Mouse (Mus musculus) hindbrain, embryonic 13.5 days (tissue): ENCODE data around the gene Usp32. TPM values are rescaled to one million over a fixed set of nuclear protein-coding genes. Genes with fewer than 3 reads are reported as not detected.

Source experiments
- ATAC-seq: fragments of 200-750 bp; cut with Nextera tagmentation; 2 replicates; pipeline ENCODE4 v1.8.0; 2017; ENCODE audit warnings: moderate TSS enrichment; ENCODE audit not compliant: low FRiP score
- H3K27ac ChIP-seq: fragments of 300-500 bp; sonication (generic); 2 replicates; pipeline ENCODE4 v1.5.1; 2015; ENCODE audit warnings: inconsistent platforms, mild to moderate bottlenecking, moderate library complexity
- H3K27me3 ChIP-seq: fragments of 300-500 bp; sonication (generic); 2 replicates; pipeline ENCODE4 v1.6.1; 2015; ENCODE audit warnings: mild to moderate bottlenecking, inconsistent platforms
- H3K36me3 ChIP-seq: fragments of 300-500 bp; sonication (generic); 2 replicates; pipeline ENCODE4 v1.6.1; 2015; ENCODE audit warnings: mild to moderate bottlenecking, inconsistent platforms
- H3K4me1 ChIP-seq: fragments of 300-500 bp; sonication (generic); replicated peaks from 2 replicates; pipeline ENCODE4 v1.6.1; 2015; ENCODE audit warnings: inconsistent platforms
- H3K4me2 ChIP-seq: fragments of 300-500 bp; sonication (generic); 2 replicates; pipeline ENCODE4 v1.6.1; 2015; ENCODE audit warnings: inconsistent platforms, mild to moderate bottlenecking, moderate library complexity
- H3K4me3 ChIP-seq: fragments of 300-500 bp; sonication (generic); 2 replicates; pipeline ENCODE4 v1.5.1; 2015; ENCODE audit warnings: mild to moderate bottlenecking, inconsistent platforms
- H3K9ac ChIP-seq: fragments of 300-500 bp; sonication (generic); 2 replicates; pipeline ENCODE4 v1.6.1; 2015; ENCODE audit warnings: mild to moderate bottlenecking, inconsistent platforms
- H3K9me3 ChIP-seq: fragments of 300-500 bp; sonication (generic); 2 replicates; pipeline ENCODE4 v1.6.1; 2016; ENCODE audit warnings: inconsistent platforms
- WGBS: fragments of 180-500 bp; shearing (Covaris S2); methylation state at CpG from one replicate; pipeline ENCODE4 v1.1.7; 2015; 5-methylcytosine and 5-hydroxymethylcytosine counted together
- polyA plus RNA-seq: library from polyadenylated mRNA; unstranded; fragments of >200 nt; fragmentation: Nextera tagmentation; extraction: Ambion mirVana; gene quantifications from 2 replicates; pipeline ENCODE4 v1.2.1, GENCODE M21; 2015

Gene Usp32
- 10.5 and 13.0 TPM in 2 replicates for polyA plus RNA-seq

DNA sequence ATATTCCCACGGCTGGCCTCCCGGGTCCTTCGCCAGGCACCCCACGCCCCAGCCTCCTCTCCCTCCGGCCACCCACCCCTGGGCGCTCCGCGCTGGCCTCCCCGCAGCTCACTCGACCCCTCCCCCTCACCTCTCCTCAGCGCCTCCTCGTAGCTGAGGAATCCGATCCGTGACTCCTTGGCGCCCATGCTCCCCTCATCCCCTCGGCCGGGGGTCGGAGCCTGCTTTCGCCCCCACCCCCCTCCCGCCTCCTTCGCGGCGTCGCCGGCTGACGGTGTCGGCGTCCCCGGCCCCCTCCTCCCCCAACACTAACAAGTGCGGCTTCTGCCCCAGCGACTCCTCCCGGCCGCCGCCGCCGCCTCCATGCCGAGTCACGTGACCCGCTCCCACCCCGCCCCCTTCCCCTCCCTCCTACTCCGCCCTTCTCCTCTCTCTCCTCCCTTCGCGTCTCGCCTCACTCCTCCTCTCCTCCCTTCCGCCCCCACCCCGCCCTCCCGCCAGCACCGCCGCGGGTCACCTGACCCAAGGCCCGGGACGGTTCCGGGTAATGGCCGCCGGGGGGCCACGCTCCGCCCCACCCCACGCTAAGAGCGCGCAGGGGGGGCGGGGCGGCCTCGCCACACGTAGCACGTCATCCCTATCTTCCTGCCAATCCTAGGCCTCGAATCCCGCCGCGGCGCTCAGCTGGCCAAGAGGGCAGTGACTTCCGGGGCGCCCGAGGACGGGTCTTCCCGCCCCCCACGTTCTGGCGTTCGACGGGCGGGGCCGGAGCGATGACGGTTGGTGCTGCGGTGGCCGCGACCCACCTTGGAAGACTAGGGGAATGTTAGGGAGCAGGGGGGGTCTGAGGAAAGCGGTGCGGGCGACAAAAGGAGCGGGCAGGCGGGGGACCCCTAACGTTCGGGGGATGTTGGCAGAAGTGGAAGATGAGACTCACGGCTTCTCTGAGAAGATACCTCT is at the start of gene Usp32:
Gene Usp32 (minus strand): TSS at position 581 of the 960 bp plus-strand sequence.
- peak; percentile 97 for ATAC-seq
- peak within 1 kb of the TSS; percentile 81 for H3K4me3 ChIP-seq
- H3K9ac ChIP-seq: peak within 1 kb of the TSS; percentile 91
- H3K36me3 ChIP-seq: no peaks in the 10 kb centered on the region
- H3K27ac ChIP-seq: peak within 1 kb of the TSS; percentile 93
- WGBS: under 1% methylated on average over 89 of the region's 94 CpGs
- no peaks in the 10 kb centered on the region for H3K9me3 ChIP-seq
- peaks cover 20% of the 10 kb centered on the region for H3K4me1 ChIP-seq
- peak within 1 kb of the TSS; percentile 70 for H3K4me2 ChIP-seq
- no peaks in the 10 kb centered on the region for H3K27me3 ChIP-seq

DNA sequence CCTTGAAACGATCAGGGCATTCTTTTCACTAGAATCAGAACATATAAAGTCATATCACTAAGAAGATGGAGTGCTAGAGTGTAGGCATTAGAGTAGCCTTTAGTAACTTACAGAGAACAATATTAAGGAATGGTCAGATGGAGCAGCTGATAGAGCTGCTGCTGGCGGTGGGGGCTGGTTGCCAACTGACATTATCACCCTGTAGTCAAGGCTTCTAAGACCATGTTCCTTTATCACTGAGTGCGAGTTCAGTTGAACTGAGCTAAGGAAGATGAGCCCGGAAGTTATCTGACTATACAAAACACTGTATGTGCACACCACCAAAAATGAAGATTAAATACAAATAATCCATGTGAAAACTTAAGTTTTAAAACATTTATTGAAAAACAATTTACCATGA is 49.1 kb upstream of the Usp32 start:
- Histone ChIP-seq H3K4me3 (no peak overlapping the region), H3K9ac (no peak overlapping the region), H3K4me1 (no peaks in the 10 kb centered on the region), H3K9me3 (no peaks in the 10 kb centered on the region), H3K27ac (no peak overlapping the region), H3K36me3 (peaks cover 53% of the 10 kb centered on the region), H3K4me2 (no peak overlapping the region), H3K27me3 (no peaks in the 10 kb centered on the region)
- no peak for ATAC-seq
- WGBS: 95% methylated on average over 4 of the region's 4 CpGs

DNA sequence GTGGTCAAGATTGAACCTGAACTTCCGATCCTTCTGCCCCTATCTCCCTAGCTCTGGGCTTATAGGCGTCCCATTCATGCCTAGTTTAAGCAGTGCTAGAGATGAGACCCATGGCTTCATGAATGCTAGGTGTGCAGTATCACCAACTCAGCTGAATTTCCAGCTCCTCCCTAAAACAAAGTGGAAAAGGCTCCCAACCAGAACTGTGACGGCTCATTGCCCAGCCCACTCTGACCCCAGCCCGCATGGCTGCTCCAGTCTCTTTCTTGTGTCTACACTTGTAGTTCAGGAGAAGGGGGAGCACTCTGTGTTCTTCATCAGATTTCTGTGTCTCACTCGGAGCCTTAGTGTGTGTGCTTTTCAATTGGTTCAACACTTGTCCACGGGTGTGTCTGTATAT is 44.9 kb upstream of the Usp32 start:
- H3K4me1 ChIP-seq: peaks cover 11% of the 10 kb centered on the region; the same call in 1 of the 2 replicates
- H3K36me3 ChIP-seq: peaks cover 19% of the 10 kb centered on the region
- no peak overlapping the region for H3K4me3 ChIP-seq
- WGBS: 91% methylated on average over 6 of the region's 6 CpGs
- H3K27me3 ChIP-seq: no peaks in the 10 kb centered on the region
- no peak overlapping the region for H3K9ac ChIP-seq
- no peaks in the 10 kb centered on the region for H3K9me3 ChIP-seq
- H3K4me2 ChIP-seq: no peak overlapping the region
- no peak for ATAC-seq
- no peak overlapping the region for H3K27ac ChIP-seq

DNA sequence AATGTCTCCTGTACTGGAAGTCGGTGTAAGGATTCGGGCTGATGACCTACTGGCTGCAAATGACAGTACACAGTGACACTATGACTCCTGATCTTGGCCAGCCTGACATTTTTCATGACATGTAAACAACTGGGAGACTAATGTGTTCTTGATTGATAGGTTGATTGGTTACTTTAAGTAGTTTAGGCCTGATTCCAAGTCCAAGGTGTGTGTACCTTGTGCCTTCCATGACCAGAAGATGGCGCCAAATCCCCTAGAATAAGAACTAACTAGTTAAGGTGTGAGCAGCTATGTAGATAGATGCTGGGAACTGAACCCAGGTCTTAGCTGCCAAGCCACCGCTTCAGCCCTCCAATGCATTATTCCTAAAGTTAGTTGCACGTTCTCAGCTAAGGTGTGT is 44.1 kb upstream of the Usp32 start:
- no peaks in the 10 kb centered on the region for H3K9me3 ChIP-seq
- no peaks in the 10 kb centered on the region for H3K27me3 ChIP-seq
- 70% methylated on average over 5 of the region's 5 CpGs for WGBS
- no peak overlapping the region for H3K4me2 ChIP-seq
- ATAC-seq: no peak
- no peak overlapping the region for H3K9ac ChIP-seq
- no peak overlapping the region for H3K4me3 ChIP-seq
- H3K27ac ChIP-seq: no peak overlapping the region
- peaks cover 13% of the 10 kb centered on the region for H3K36me3 ChIP-seq
- peaks cover 11% of the 10 kb centered on the region; the same call in 1 of the 2 replicates for H3K4me1 ChIP-seq

DNA sequence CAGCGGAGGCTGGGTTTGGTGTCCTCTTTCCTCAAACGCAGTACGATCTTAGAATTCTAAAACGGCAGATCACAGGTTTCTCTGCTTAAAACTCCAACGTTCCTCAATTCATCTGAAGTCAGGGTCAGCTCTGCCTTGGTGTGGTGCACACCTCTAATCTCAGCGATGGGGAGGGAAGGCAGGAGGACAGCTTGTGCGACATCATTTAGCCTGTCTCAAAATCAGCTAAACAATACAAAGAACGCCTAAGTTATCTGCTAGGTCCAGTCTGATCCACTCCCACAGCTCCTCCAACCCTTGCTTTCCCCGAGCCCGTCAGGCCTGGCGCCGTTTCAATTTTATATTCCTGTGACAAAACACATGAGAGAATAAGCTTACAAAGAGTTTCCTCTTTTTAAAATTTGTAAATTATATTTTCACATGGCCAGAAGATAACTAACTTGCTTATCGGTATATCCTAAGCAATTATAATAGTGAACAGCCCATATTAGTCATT is 43.4 kb upstream of the Usp32 start:
- peak overlapping the region; percentile 60 for H3K27ac ChIP-seq
- peaks cover 11% of the 10 kb centered on the region; the same call in 1 of the 2 replicates for H3K4me1 ChIP-seq
- no peaks in the 10 kb centered on the region for H3K9me3 ChIP-seq
- H3K36me3 ChIP-seq: peaks cover 6% of the 10 kb centered on the region
- peak overlapping the region; percentile 38 for H3K4me3 ChIP-seq
- no peak for ATAC-seq
- H3K9ac ChIP-seq: peak overlapping the region; percentile 71
- H3K4me2 ChIP-seq: peak overlapping the region; percentile 60
- WGBS: 27% methylated on average over 13 of the region's 13 CpGs
- H3K27me3 ChIP-seq: no peaks in the 10 kb centered on the region

DNA sequence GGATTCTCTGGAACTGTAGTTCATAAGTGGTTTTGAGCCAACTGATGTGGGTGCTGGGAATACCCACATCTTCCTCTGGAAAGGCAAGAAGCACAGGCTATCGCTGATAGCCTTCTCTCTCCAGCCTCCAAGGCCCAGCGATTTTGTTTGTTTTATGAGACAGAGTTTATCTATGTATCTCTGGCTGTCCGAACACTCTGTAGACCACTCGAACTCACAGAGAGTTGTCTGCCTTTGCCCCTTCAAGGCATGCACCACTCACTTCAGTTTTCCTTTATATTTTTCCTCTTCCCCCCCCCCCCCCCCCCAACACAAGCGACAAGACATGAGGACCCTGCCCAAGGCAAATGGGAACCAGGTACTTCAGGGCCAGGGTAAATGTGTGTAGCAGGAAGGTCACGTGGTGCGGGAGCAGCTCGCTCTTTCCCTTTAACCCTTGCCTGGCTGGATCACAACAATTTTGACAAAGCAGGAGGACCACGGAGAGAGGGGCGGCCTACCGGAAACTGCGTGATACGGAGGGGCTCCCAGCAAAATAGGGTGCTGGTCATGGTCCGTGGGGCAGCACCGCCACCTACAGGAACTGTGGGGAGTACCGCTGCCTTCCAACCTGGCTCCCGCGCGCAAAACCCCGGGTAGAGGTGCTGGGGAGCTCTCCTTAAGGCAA is 42.8 kb upstream of the Usp32 start:
- WGBS: 7% methylated on average over 20 of the region's 20 CpGs
- Histone ChIP-seq H3K27me3 (no peaks in the 10 kb centered on the region), H3K4me2 (peak overlapping the region; percentile 60), H3K4me3 (peak overlapping the region; percentile 38), H3K27ac (peak overlapping the region; percentile 60), H3K4me1 (peaks cover 11% of the 10 kb centered on the region; the same call in 1 of the 2 replicates), H3K9ac (peak overlapping the region; percentile 71), H3K36me3 (peaks cover 4% of the 10 kb centered on the region; the same call in 1 of the 2 replicates), H3K9me3 (no peaks in the 10 kb centered on the region)
- peak; percentile 94 for ATAC-seq

DNA sequence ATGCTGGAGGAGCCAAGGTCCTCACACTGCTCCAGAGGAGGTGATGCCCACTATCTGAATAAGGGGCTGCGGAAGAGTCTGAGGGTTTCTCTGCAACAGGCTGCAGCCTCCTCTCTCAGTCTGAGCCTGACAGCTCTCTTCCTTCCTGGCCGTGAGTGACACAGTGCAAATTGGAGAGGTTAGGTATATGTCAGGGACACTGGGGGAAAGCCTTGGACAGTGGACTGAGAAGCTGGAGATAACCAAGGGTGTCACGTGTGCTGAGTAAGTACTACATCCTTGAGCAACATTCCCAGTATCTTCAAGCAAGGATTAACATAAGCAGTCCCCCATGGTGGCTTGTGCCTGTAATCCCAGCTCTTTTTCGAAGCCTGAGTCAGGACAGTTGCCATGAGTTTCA is 38.5 kb upstream of the Usp32 start:
- no peaks in the 10 kb centered on the region for H3K9me3 ChIP-seq
- no peak for ATAC-seq
- no peaks in the 10 kb centered on the region for H3K36me3 ChIP-seq
- no peak overlapping the region for H3K4me2 ChIP-seq
- no peak overlapping the region for H3K4me3 ChIP-seq
- no peak overlapping the region for H3K27ac ChIP-seq
- no peaks in the 10 kb centered on the region for H3K27me3 ChIP-seq
- H3K9ac ChIP-seq: no peak overlapping the region
- WGBS: 91% methylated on average over 4 of the region's 4 CpGs
- peaks cover 10% of the 10 kb centered on the region; the same call in 1 of the 2 replicates for H3K4me1 ChIP-seq

DNA sequence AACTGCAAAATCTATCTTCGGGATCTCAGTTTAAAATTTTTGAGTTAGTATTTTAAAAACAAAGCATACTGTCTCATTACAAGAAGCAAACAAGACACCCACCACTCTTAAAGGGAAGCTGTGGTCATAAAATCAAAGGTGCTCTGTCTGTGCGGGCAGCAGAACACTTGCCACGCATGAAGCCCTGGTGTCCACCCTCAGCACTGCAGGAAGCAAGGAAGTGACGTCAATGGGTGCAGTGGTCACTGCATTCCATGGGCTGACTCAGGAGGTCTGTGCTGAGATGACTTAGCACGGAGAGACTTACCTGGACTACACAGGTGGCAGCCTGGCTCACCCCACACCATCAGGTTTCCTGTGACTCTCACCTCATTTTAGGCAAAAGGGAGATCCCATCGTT is 37.8 kb upstream of the Usp32 start:
- no peaks in the 10 kb centered on the region for H3K27me3 ChIP-seq
- ATAC-seq: no peak

DNA sequence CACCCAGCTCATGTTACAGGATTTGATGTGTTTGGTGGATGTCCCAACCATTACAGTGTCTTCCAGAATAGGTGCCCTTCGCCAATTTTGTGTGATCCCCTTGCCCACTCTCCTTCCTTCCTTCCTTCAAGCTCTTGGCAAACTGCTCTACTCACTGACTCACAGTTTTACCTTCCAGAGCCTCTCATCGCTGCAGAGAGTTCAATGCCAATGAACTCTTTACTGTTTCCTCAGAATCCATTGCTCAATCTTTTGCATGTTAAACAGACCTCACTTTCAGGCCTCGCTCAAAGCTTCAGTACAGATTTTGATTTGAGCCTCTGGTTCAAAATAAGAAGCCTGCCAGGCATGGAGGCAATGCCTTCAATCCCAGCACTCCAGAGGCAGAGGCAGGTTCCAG is 36.0 kb upstream of the Usp32 start:
- Histone ChIP-seq H3K27me3 (no peaks in the 10 kb centered on the region), H3K4me2 (no peak overlapping the region), H3K36me3 (no peaks in the 10 kb centered on the region), H3K9ac (no peak overlapping the region), H3K4me3 (no peak overlapping the region), H3K4me1 (no peaks in the 10 kb centered on the region), H3K27ac (no peak overlapping the region), H3K9me3 (no peaks in the 10 kb centered on the region)
- 87% methylated on average over 3 of the region's 3 CpGs for WGBS
- no peak for ATAC-seq

More for the DNA sequence above, 37.8 kb upstream of the Usp32 start:
- H3K27ac ChIP-seq: no peak overlapping the region
- WGBS: 88% methylated on average over 6 of the region's 6 CpGs
- H3K4me1 ChIP-seq: peaks cover 3% of the 10 kb centered on the region; the same call in 1 of the 2 replicates
- H3K4me2 ChIP-seq: no peak overlapping the region
- H3K9ac ChIP-seq: no peak overlapping the region
- no peaks in the 10 kb centered on the region for H3K36me3 ChIP-seq
- H3K9me3 ChIP-seq: no peaks in the 10 kb centered on the region
- no peak overlapping the region for H3K4me3 ChIP-seq

DNA sequence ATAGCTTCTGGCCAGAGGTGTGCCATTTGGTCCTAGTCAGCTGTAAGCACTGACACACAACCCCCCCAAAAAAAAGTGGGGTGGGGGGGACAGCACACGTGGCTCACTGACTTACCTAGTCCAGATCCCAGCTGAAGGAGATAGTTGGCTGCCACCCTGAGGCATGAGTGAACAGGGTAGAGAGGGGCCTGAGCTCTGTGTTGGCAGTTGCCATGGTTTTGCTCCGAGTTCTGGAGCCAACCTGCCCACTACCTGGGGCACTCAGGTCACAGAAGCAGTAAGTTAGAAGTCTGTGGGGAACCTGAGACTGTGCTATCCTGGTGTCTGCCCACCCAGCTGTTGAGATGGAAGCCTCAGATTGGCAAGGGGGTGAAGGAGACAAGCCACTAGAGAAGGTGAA is 30.9 kb upstream of the Usp32 start:
- no peak overlapping the region for H3K9ac ChIP-seq
- no peak overlapping the region for H3K27ac ChIP-seq
- H3K36me3 ChIP-seq: no peaks in the 10 kb centered on the region
- ATAC-seq: no peak
- WGBS: 62% methylated on average over 2 of the region's 2 CpGs
- no peaks in the 10 kb centered on the region for H3K27me3 ChIP-seq
- H3K4me3 ChIP-seq: no peak overlapping the region
- peaks cover 10% of the 10 kb centered on the region for H3K4me1 ChIP-seq
- no peak overlapping the region for H3K4me2 ChIP-seq
- no peaks in the 10 kb centered on the region for H3K9me3 ChIP-seq

DNA sequence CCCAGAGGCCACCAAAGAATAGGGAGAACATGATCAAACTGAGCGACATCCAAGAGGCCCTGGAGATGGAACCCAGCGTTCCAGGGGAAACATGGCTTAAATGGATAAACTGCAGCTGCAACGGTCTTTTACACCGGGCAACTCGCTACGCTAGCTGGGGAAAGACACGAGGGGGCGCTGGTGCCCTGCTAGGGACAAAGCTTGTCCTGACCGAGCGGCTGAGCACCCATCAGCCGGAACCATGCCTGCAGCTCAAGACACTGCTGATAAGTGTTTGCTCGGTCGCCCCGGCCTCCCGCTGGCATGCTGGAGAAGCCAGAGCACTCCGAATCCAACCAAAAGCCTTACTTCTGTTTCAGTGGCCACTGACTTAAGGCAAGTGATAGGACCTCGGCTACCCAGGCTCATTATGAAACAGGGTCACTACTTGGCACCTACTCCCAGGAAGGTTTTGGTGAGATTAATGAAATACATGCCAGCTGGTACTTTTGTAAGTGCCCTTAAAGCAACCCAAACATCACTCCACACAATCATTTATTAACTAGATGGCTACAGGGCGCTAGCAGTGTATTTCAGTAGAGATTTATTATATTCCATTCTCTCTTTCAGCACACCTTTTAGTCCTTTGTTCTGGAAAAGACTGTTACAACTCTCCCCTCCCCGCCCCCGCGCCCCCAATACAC is 30.2 kb upstream of the Usp32 start, which contains the start of gene 1700125H20Rik:
Gene 1700125H20Rik (plus strand): TSS at position 347 of the 683 bp plus-strand sequence.
- Histone ChIP-seq H3K9ac (peak within 1 kb of the TSS; percentile 65), H3K9me3 (no peaks in the 10 kb centered on the region), H3K4me3 (peak within 1 kb of the TSS; percentile 31), H3K36me3 (no peaks in the 10 kb centered on the region), H3K4me2 (peak within 1 kb of the TSS; percentile 59), H3K27me3 (no peaks in the 10 kb centered on the region), H3K27ac (no peak within 1 kb of the TSS), H3K4me1 (peaks cover 10% of the 10 kb centered on the region)
- 14% methylated on average over 21 of the region's 21 CpGs for WGBS
- ATAC-seq: peak; percentile 82

DNA sequence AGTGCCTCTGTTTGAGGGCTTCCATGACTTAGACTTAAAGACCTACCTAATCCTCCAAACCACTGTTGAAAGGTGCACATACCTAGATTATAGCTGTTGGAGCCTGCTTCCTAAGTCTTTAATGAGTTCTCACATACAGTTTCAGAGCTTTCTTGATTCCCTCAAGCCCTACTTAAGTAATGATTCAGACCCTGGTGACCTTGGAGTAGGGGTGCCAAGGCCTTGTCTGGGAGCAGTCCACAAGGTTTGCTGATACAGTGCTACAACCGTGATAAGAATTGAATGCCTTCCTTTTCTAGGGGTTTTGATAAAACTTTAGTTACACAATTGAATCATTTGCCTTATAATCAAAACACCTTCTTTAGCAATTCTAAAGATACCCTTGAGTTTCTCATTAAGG is 27.5 kb upstream of the Usp32 start:
- Histone ChIP-seq H3K4me3 (no peak overlapping the region), H3K9ac (no peak overlapping the region), H3K4me2 (no peak overlapping the region), H3K27ac (no peak overlapping the region), H3K36me3 (no peaks in the 10 kb centered on the region), H3K9me3 (no peaks in the 10 kb centered on the region), H3K27me3 (no peaks in the 10 kb centered on the region), H3K4me1 (peaks cover 10% of the 10 kb centered on the region)
- ATAC-seq: no peak
- 87% methylated on average over 1 of the region's 1 CpGs for WGBS
